Mouse (Mus musculus) colon, adult 2 months (tissue): ENCODE measurements around the gene Hist1h2bl. TPM values are rescaled to one million over a fixed set of nuclear protein-coding genes. Genes with fewer than 3 reads are reported as not detected.

ENCODE experiments used
- polyA plus RNA-seq: library from polyadenylated mRNA; depleted of rRNA; stranded (reverse); fragments of >200 nt; gene quantifications from 2 replicates; pipeline ENCODE4 v1.2.3, GENCODE M21; 2012; rRNA removed

The Hist1h2bl gene
- 11.8 and 13.4 TPM in 2 replicates for polyA plus RNA-seq

GRCm38 (mm10) chr13:21715864-21716539 is at the start of gene Hist1h2bl, which contains the start of gene Hist1h2ai:
Gene Hist1h2bl, minus strand, starts transcription at chr13:21716143.
Gene Hist1h2ai, plus strand, starts transcription at chr13:21716422.

GRCm38 (mm10) chr13:21753524-21754285 is 37.8 kb upstream of the Hist1h2bl start, which contains the start of the genes Hist1h2ak and Hist1h2bn:
Gene Hist1h2ak, minus strand, starts transcription at chr13:21753827.
Gene Hist1h2bn, plus strand, starts transcription at chr13:21754123.

GRCm38 (mm10) chr13:21750159-21751017 is 34.4 kb upstream of the Hist1h2bl start, which contains the start of gene Hist1h4k:
Gene Hist1h4k, minus strand, starts transcription at chr13:21750505.

GRCm38 (mm10) chr13:21734906-21735767 is 19.2 kb upstream of the Hist1h2bl start, which contains the start of gene Hist1h4j:
Gene Hist1h4j, plus strand, starts transcription at chr13:21735064.

GRCm38 (mm10) chr13:21721757-21722372 is 5.9 kb upstream of the Hist1h2bl start, which contains the start of gene Hist1h2bm:
Gene Hist1h2bm, plus strand, starts transcription at chr13:21722044.

GRCm38 (mm10) chr13:21717397-21718357 is 1.7 kb upstream of the Hist1h2bl start, which contains the start of gene Hist1h3h:
Gene Hist1h3h, plus strand, starts transcription at chr13:21717659.

GRCm38 (mm10) chr13:21697811-21698210 is 18.1 kb downstream of the Hist1h2bl start, which contains the start of gene Olfr1359:
Gene Olfr1359, plus strand, starts transcription at chr13:21698111.

GRCm38 (mm10) chr13:21677305-21677704 is 38.6 kb downstream of the Hist1h2bl start, which contains the start of gene Olfr1360:
Gene Olfr1360, minus strand, starts transcription at chr13:21677405.

Other genes with a start within 250 kb of the Hist1h2bl start
- 0.24 and 0.31 TPM in 2 replicates for gene Nkapl, start 247.6 kb downstream of the Hist1h2bl start, polyA plus RNA-seq
- 0.27 and 0.69 TPM in 2 replicates for gene Zkscan4, start 237.2 kb downstream of the Hist1h2bl start, polyA plus RNA-seq
- not detected in 2 replicates for gene Gm10065, start 236.7 kb downstream of the Hist1h2bl start, polyA plus RNA-seq
- gene AK157302, start 220.9 kb downstream of the Hist1h2bl start, polyA plus RNA-seq, result 0.09 and 0.13 TPM in 2 replicates
- gene Gm11273, start 214.7 kb downstream of the Hist1h2bl start, polyA plus RNA-seq, result 18.9 and 28.5 TPM in 2 replicates
- 0.98 and 1.7 TPM in 2 replicates for gene Zkscan8, start 185.0 kb downstream of the Hist1h2bl start, polyA plus RNA-seq
- not detected in 2 replicates for gene Olfr1366, start 173.3 kb downstream of the Hist1h2bl start, polyA plus RNA-seq
- not detected in 2 replicates for gene Olfr1535, start 156.2 kb downstream of the Hist1h2bl start, polyA plus RNA-seq
- gene Olfr1364, start 134.4 kb downstream of the Hist1h2bl start, polyA plus RNA-seq, result not detected in 2 replicates
- not detected in 2 replicates for gene Olfr1362, start 102.1 kb downstream of the Hist1h2bl start, polyA plus RNA-seq
- not detected in 2 replicates for gene Olfr11, start 73.6 kb downstream of the Hist1h2bl start, polyA plus RNA-seq
- gene Olfr1361, start 52.8 kb downstream of the Hist1h2bl start, polyA plus RNA-seq, result not detected in 2 replicates
- gene Olfr1360, start 38.7 kb downstream of the Hist1h2bl start, polyA plus RNA-seq, result not detected in 2 replicates
- gene Olfr1359, start 18.0 kb downstream of the Hist1h2bl start, polyA plus RNA-seq, result not detected in 2 replicates
- 41.0 and 55.3 TPM in 2 replicates for gene Hist1h2ai, start 279 bp upstream of the Hist1h2bl start, polyA plus RNA-seq
- gene Hist1h3h, start 1.5 kb upstream of the Hist1h2bl start, polyA plus RNA-seq, result 40.1 and 49.5 TPM in 2 replicates
- gene Hist1h2bm, start 5.9 kb upstream of the Hist1h2bl start, polyA plus RNA-seq, result 4.6 and 5.2 TPM in 2 replicates
- gene Hist1h4j, start 18.9 kb upstream of the Hist1h2bl start, polyA plus RNA-seq, result 5.3 and 7.1 TPM in 2 replicates
- 39.5 and 42.9 TPM in 2 replicates for gene Hist1h4k, start 34.4 kb upstream of the Hist1h2bl start, polyA plus RNA-seq
- gene Hist1h2ak, start 37.7 kb upstream of the Hist1h2bl start, polyA plus RNA-seq, result 30.4 and 31.0 TPM in 2 replicates
- 12.9 and 14.9 TPM in 2 replicates for gene Hist1h2bn, start 38.0 kb upstream of the Hist1h2bl start, polyA plus RNA-seq
- gene Hist1h1b, start 64.5 kb upstream of the Hist1h2bl start, polyA plus RNA-seq, result 1.4 and 1.5 TPM in 2 replicates
- gene Hist1h3i, start 67.2 kb upstream of the Hist1h2bl start, polyA plus RNA-seq, result 48.3 and 58.4 TPM in 2 replicates
- 15.5 and 20.4 TPM in 2 replicates for gene Hist1h2an, start 71.1 kb upstream of the Hist1h2bl start, polyA plus RNA-seq
- gene Hist1h2bp, start 71.3 kb upstream of the Hist1h2bl start, polyA plus RNA-seq, result 0.66 and 3.2 TPM in 2 replicates
- gene Hist1h2bq, start 94.1 kb upstream of the Hist1h2bl start, polyA plus RNA-seq, result 37.1 and 59.1 TPM in 2 replicates
- not detected in 2 replicates for gene Hist1h2ao, start 94.3 kb upstream of the Hist1h2bl start, polyA plus RNA-seq
- not detected in 2 replicates for gene Hist1h4m, start 95.6 kb upstream of the Hist1h2bl start, polyA plus RNA-seq
- 47.6 and 53.6 TPM in 2 replicates for gene Hist1h4n, start 116.1 kb upstream of the Hist1h2bl start, polyA plus RNA-seq
- gene Hist1h2ap, start 117.4 kb upstream of the Hist1h2bl start, polyA plus RNA-seq, result 577 and 675 TPM in 2 replicates
- 32.1 and 54.0 TPM in 2 replicates for gene Hist1h2br, start 117.6 kb upstream of the Hist1h2bl start, polyA plus RNA-seq
- gene Zfp184, start 229.0 kb upstream of the Hist1h2bl start, polyA plus RNA-seq, result 0.06 and 0.16 TPM in 2 replicates